Mouse (Mus musculus): Measurements from ENCODE around the gene Xrcc6.

GRCm38 (mm10) chr15:81964980-81965545, 22.6 kb upstream of the Xrcc6 start:
- TF ChIP-seq CTCF (IDR thresholded peaks at IDR 0.05; ENCODE audit: borderline replicate concordance, insufficient read depth, low read length) (no peak), POLR2A (IDR thresholded peaks at IDR 0.05; ENCODE audit: low read depth, low read length) (no peak)

Data from embryonic fibroblast, embryonic 13.5 days (primary cell).